Mouse (Mus musculus) heart, embryonic 16.5 days (tissue): Measurements from ENCODE around the gene Hivep3. TPM values are rescaled to one million over a fixed set of nuclear protein-coding genes. Genes with fewer than 3 reads are reported as not detected.
A peak's percentile ranks its signal among the peaks of the same experiment; 100 is the strongest.

Source experiments
- ATAC-seq: fragments of 200-750 bp; cut with Nextera tagmentation; replicated peaks from 2 replicates; pipeline ENCODE4 v1.8.0; 2017; ENCODE audit warnings: moderate number of reproducible peaks; ENCODE audit not compliant: insufficient read depth, low FRiP score; ENCODE audit errors: extremely low read depth
- H3K27ac ChIP-seq: fragments of 300-500 bp; sonication (generic); 2 replicates; pipeline ENCODE4 v1.5.1; 2014; ENCODE audit warnings: mild to moderate bottlenecking, low read length, control low read depth, moderate library complexity
- H3K27me3 ChIP-seq: fragments of 300-500 bp; sonication (generic); 2 replicates; pipeline ENCODE4 v1.6.1; 2014; ENCODE audit warnings: low read length, mixed read lengths; ENCODE audit not compliant: control insufficient read depth, insufficient read depth
- H3K36me3 ChIP-seq: fragments of 300-500 bp; sonication (generic); 2 replicates; pipeline ENCODE4 v1.6.1; 2014; ENCODE audit not compliant: control insufficient read depth, insufficient read depth
- H3K4me1 ChIP-seq: fragments of 300-500 bp; sonication (generic); 2 replicates; pipeline ENCODE4 v1.6.1; 2014; ENCODE audit warnings: low read length, mixed read lengths; ENCODE audit not compliant: control insufficient read depth, insufficient read depth
- H3K4me2 ChIP-seq: fragments of 300-500 bp; sonication (generic); 2 replicates; pipeline ENCODE4 v1.6.1; 2014; ENCODE audit warnings: low read depth, mild to moderate bottlenecking, control low read depth, low read length
- H3K4me3 ChIP-seq: fragments of 300-500 bp; sonication (generic); 2 replicates; pipeline ENCODE4 v1.5.1; 2014; ENCODE audit warnings: mild to moderate bottlenecking, control low read depth, low read length
- H3K9ac ChIP-seq: fragments of 300-500 bp; sonication (generic); 2 replicates; pipeline ENCODE4 v1.6.1; 2014; ENCODE audit warnings: low read length, control low read depth
- H3K9me3 ChIP-seq: fragments of 300-500 bp; sonication (generic); replicated peaks from 2 replicates; pipeline ENCODE4 v1.6.1; 2016; ENCODE audit warnings: low read length; ENCODE audit not compliant: control insufficient read depth
- WGBS: fragments of 180-500 bp; shearing (Covaris S2); extraction: QIAGEN DNeasy Blood & Tissue Kit; methylation state at CpG from one replicate; pipeline ENCODE4 v1.1.7; 2014; 5-methylcytosine and 5-hydroxymethylcytosine counted together
- polyA plus RNA-seq: library from polyadenylated mRNA; unstranded; fragments of >200 nt; fragmentation: Nextera tagmentation; extraction: Ambion mirVana; gene quantifications from 2 replicates; pipeline ENCODE4 v1.2.1, GENCODE M21; 2015

The Hivep3 gene
- polyA plus RNA-seq, 1 experiment from 2014 or later, result 9.4 TPM

DNA sequence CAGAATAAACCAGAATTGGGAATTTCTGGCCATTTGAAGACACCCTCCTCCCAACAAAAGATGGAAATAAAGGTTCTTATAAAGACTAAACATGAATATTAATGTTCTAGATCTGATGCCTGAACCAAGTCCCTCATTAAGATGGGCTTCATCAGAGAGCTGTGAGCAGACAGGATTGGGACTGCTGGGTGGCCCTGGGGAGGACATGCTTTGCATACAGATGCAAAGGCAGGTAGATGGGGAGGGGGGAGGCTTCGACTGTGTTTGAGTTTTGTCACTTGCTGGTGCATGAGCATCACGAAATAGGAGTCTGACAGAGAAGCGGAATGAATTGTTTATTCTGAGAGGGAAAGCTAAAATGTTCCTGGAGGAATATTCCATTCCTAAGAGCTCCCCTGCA is 12.1 kb upstream of the Hivep3 start:
- no peak overlapping the region for H3K9ac ChIP-seq
- no peak overlapping the region for H3K27ac ChIP-seq
- no peak for ATAC-seq
- H3K36me3 ChIP-seq, result no peaks in the 10 kb centered on the region
- peaks cover 9% of the 10 kb centered on the region for H3K4me1 ChIP-seq
- 80% methylated on average over 3 of the region's 3 CpGs for WGBS
- no peak overlapping the region for H3K4me2 ChIP-seq
- no peaks in the 10 kb centered on the region for H3K9me3 ChIP-seq
- no peak overlapping the region for H3K4me3 ChIP-seq
- H3K27me3 ChIP-seq, result 0 out of 2 replicates have a peak, but pooled peaks cover 3% of the 10 kb centered on the region

DNA sequence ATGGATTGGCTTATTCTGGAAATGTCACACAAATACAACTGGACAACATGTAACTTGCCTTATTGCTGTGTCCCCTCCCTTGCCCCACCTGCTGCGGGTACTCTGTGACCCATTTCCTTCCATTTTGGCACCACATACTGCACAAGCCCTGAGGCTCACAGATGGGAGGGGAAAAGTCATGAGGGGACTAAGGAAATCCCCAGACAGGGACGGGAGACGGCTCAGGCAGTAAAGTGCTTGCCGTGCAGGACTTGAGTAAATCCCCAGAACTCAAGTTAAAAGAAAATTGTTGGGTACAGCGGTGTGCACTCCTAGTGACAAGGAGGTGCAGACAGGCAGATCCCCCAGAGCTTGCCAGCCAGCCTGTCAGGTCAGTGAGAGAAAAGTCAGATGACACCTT is 7.5 kb upstream of the Hivep3 start:
- H3K27ac ChIP-seq, result no peak overlapping the region
- H3K9ac ChIP-seq, result no peak overlapping the region
- no peaks in the 10 kb centered on the region for H3K9me3 ChIP-seq
- H3K36me3 ChIP-seq, result no peaks in the 10 kb centered on the region
- no peak overlapping the region for H3K4me2 ChIP-seq
- 0 out of 2 replicates have a peak, but pooled peaks cover 3% of the 10 kb centered on the region for H3K27me3 ChIP-seq
- H3K4me1 ChIP-seq, result no peaks in the 10 kb centered on the region
- ATAC-seq, result no peak
- H3K4me3 ChIP-seq, result no peak overlapping the region
- 37% methylated on average over 5 of the region's 5 CpGs for WGBS

DNA sequence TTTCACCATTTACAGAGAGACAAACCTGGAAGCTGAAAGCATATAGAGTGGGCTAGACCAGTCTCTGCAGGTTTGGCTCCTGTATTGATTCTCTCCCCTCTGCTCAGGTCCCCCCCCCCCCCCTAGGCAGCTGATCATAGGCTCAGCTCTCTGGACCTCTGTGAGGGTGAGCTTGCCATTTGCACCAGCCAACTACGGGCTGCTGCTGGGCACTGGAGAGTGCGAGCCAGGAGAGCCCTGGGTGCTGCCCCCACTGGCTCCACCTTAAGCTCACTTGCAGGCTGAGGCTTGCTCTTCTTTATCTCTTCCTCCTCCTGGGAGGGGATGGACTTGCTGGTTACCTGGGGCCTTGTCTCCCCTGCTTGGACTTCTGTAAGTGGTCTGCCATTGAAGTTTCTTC is 5.7 kb upstream of the Hivep3 start:
- Histone ChIP-seq H3K27me3 (0 out of 2 replicates have a peak, but pooled peaks cover 3% of the 10 kb centered on the region), H3K36me3 (no peaks in the 10 kb centered on the region), H3K9me3 (no peaks in the 10 kb centered on the region), H3K4me1 (no peaks in the 10 kb centered on the region), H3K4me3 (no peak overlapping the region), H3K4me2 (no peak overlapping the region), H3K27ac (no peak overlapping the region), H3K9ac (no peak overlapping the region)
- ATAC-seq, result no peak
- WGBS, result 70% methylated on average over 2 of the region's 2 CpGs

DNA sequence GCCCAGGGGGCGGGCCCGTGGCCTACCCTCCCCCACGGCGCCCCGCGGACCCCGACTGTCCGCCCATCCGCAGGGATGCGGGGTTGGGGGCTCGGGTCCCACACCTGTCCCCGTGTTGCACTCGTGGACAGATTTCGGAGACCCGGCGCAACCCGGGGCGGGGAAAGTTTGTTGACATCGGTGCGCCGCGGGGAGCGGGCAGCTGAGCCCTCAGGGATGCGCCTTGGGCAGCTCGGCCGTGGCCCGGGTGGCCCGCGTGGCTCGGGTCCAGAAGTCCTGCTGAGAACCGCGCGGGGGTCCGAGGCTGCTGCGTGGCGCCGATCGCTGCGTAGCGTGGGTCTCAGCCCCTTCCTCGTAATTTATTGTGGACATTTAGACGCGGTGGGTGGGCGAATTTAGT is 358 bp downstream of the Hivep3 start:
- Histone ChIP-seq H3K4me1 (0 out of 2 replicates have a peak, but pooled peaks cover 2% of the 10 kb centered on the region), H3K4me2 (peak overlapping the region; percentile 100), H3K9ac (peak overlapping the region; percentile 82), H3K4me3 (peak overlapping the region; percentile 97), H3K9me3 (no peaks in the 10 kb centered on the region), H3K36me3 (no peaks in the 10 kb centered on the region), H3K27ac (no peak overlapping the region), H3K27me3 (peaks cover 11% of the 10 kb centered on the region)
- WGBS, result 1% methylated on average over 42 of the region's 44 CpGs
- ATAC-seq, result peak; percentile 23

DNA sequence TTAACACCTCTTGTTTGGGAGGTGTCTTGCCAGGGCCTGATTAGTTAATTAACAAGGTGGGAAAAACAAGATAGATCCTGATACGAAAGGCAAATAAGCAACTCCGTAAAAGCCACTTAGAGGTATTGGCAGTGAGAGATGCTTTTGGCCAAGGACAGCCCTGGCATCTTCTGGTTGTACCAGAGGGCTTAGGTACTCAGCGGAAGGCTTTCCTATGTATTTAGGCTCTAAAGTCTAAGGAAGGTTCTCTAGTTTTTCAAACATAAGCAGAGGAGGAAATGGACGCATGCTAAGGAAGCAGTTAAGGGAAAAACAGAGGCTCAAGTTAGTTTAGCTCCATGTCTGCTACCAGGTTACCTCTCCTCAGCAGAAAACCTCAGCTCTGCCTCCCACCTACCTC is 768 bp downstream of the Hivep3 start:
- H3K27me3 ChIP-seq, result peaks cover 11% of the 10 kb centered on the region
- H3K9ac ChIP-seq, result peak overlapping the region; percentile 82
- no peaks in the 10 kb centered on the region for H3K36me3 ChIP-seq
- H3K4me1 ChIP-seq, result 0 out of 2 replicates have a peak, but pooled peaks cover 2% of the 10 kb centered on the region
- no peak for ATAC-seq
- no peak overlapping the region for H3K27ac ChIP-seq
- H3K4me3 ChIP-seq, result peak overlapping the region; percentile 97
- 22% methylated on average over 4 of the region's 4 CpGs for WGBS
- peak overlapping the region; percentile 100 for H3K4me2 ChIP-seq
- H3K9me3 ChIP-seq, result no peaks in the 10 kb centered on the region

DNA sequence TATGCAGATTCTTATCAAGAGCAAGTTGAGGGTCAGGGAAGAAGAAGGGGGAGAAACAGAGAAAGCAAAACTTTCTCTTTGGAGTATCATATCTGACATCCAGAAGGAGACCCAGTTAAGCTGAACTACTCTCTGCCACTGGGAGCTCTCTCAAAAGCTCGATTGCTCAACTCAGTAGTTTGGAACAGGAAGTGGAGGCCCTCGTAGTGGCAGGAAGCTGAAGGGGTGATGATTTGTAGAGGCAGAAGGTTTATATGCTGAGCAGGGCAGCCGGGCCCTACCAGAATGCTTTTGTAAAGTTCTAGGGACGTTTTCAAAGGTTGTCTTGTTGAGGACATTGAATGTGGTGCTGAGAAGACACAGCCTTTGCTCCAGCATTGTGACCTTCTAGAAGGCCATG is 5.1 kb downstream of the Hivep3 start:
- whole genome bisulfite sequencing, result 31% methylated on average over 4 of the region's 4 CpGs

DNA sequence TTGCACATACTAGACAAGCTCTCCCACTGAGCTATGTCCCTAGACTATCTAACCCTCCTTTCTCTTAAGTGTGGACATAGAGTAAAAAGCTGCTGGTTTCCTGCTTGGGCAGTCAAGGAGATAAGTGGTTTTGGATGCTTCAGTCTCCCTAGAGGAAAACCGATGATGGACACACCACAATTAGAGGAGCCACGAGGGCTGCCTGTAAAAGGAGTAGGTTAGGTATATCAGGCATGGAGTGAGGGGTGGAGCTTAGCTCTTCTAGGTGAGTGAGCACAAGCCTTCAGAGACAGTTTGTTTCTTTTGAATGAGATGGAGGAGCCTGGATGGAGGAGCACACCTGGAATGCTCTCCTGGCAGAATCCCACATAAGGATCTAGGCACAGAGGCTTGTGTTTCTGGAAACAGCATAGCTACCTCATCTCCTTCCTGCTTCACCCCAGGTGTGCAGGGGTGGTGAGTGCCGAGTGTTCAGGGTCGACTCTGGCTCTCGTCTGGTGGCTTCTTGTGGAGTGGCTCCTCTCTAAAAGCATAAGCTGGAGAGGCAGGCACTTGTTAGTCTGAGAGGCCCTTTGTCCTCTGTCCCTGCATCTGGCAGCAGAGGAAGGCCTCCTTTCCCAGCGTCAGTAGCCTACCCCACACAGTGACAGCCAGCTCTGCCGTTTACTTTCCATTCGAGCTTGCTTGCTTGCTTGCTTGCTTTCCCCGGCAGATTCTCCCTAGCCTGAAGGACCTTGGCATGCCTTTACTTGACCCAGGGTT is 5.9 kb downstream of the Hivep3 start:
- Histone ChIP-seq H3K9me3 (no peaks in the 10 kb centered on the region), H3K4me1 (0 out of 2 replicates have a peak, but pooled peaks cover 2% of the 10 kb centered on the region), H3K4me2 (no peak overlapping the region), H3K4me3 (no peak overlapping the region), H3K27ac (no peak overlapping the region), H3K27me3 (peaks cover 11% of the 10 kb centered on the region), H3K9ac (0 out of 2 replicates have a peak overlapping the region, but pooled peaks have one; percentile 10), H3K36me3 (no peaks in the 10 kb centered on the region)
- WGBS, result 38% methylated on average over 9 of the region's 9 CpGs
- no peak for ATAC-seq

More for the DNA sequence above, 5.1 kb downstream of the Hivep3 start:
- H3K4me3 ChIP-seq, result no peak overlapping the region
- no peaks in the 10 kb centered on the region for H3K36me3 ChIP-seq
- H3K4me2 ChIP-seq, result no peak overlapping the region
- peaks cover 11% of the 10 kb centered on the region for H3K27me3 ChIP-seq
- 0 out of 2 replicates have a peak, but pooled peaks cover 4% of the 10 kb centered on the region for H3K4me1 ChIP-seq
- no peak overlapping the region for H3K9ac ChIP-seq
- H3K9me3 ChIP-seq, result no peaks in the 10 kb centered on the region
- ATAC-seq, result no peak
- H3K27ac ChIP-seq, result no peak overlapping the region

DNA sequence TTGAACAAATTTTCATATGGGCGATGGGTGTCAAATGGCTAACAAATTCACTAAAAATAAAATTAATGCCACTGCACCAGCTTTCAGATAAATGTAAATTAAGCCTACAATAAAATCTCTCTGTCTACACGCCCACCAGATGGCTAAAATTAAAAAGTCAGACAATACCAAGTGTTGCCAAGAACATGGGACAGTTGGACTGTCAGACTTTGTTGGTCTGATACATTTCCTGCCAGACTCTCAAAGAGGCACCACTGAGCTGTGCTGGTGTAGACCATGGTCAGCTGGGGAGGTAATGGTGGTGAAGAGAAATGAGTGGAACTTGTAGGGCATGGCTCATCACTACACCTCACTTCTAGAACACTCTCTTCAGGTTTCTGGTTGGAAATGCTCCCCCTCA is 14.8 kb downstream of the Hivep3 start:
- WGBS, result 91% methylated on average over 2 of the region's 2 CpGs
- Histone ChIP-seq H3K36me3 (no peaks in the 10 kb centered on the region), H3K4me3 (no peak overlapping the region), H3K9me3 (no peaks in the 10 kb centered on the region), H3K9ac (no peak overlapping the region), H3K4me2 (no peak overlapping the region), H3K4me1 (peaks cover 6% of the 10 kb centered on the region), H3K27ac (no peak overlapping the region), H3K27me3 (no peaks in the 10 kb centered on the region)
- ATAC-seq, result no peak

DNA sequence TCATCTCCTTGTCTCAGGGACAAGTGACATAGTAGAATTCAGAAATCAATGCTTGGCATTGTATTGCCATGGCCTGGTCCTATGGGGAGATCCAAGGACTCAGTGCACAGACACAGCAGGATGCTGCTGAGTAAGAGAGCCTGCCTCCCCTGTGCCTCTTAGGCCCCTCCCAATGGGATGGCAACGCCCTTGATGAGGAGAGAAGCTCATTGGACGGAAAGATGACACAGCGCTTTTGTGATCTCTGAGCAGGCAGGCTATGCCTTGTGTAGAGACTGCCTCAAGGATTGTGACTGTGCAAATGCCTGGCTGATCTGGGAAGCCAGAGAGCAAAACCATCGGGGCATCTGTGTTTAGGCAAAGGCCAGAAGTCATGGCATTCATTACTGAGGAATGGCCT is 16.6 kb downstream of the Hivep3 start:
- Histone ChIP-seq H3K4me1 (peaks cover 6% of the 10 kb centered on the region), H3K4me2 (no peak overlapping the region), H3K36me3 (no peaks in the 10 kb centered on the region), H3K27ac (no peak overlapping the region), H3K27me3 (no peaks in the 10 kb centered on the region), H3K4me3 (no peak overlapping the region), H3K9me3 (no peaks in the 10 kb centered on the region), H3K9ac (no peak overlapping the region)
- WGBS, result 48% methylated on average over 4 of the region's 4 CpGs
- ATAC-seq, result 0 out of 2 replicates have a peak, but pooled peaks have one; percentile 10
